Mouse (Mus musculus) midbrain, embryonic 16.5 days (tissue): ENCODE results near the gene Hivep2. TPM values are rescaled to one million over a fixed set of nuclear protein-coding genes. Genes with fewer than 3 reads are reported as not detected.

Experiments used
- ATAC-seq: fragments of 200-750 bp; cut with Nextera tagmentation; 2 replicates; pipeline ENCODE4 v1.8.0; 2017; ENCODE audit warnings: moderate TSS enrichment
- H3K27ac ChIP-seq: fragments of 300-500 bp; sonication (generic); 2 replicates; pipeline ENCODE4 v1.5.1; 2014; ENCODE audit warnings: mild to moderate bottlenecking, low read length, mixed read lengths
- H3K27me3 ChIP-seq: fragments of 300-500 bp; sonication (generic); 2 replicates; pipeline ENCODE4 v1.6.1; 2014; ENCODE audit warnings: low read depth, low read length, mixed read lengths; ENCODE audit not compliant: control insufficient read depth, insufficient read depth
- H3K36me3 ChIP-seq: fragments of 300-500 bp; sonication (generic); 2 replicates; pipeline ENCODE4 v1.6.1; 2014; ENCODE audit warnings: mild to moderate bottlenecking, low read length, moderate library complexity, mixed read lengths; ENCODE audit not compliant: control insufficient read depth, insufficient read depth
- H3K4me1 ChIP-seq: fragments of 300-500 bp; sonication (generic); 2 replicates; pipeline ENCODE4 v1.6.1; 2014; ENCODE audit warnings: mild to moderate bottlenecking, low read length, mixed read lengths; ENCODE audit not compliant: control insufficient read depth, insufficient read depth
- H3K4me2 ChIP-seq: fragments of 300-500 bp; sonication (generic); 2 replicates; pipeline ENCODE4 v1.6.1; 2014; ENCODE audit warnings: mild to moderate bottlenecking, low read length, mixed read lengths
- H3K4me3 ChIP-seq: fragments of 300-500 bp; sonication (generic); 2 replicates; pipeline ENCODE4 v1.5.1; 2014; ENCODE audit warnings: low read depth, mild to moderate bottlenecking, low read length, moderate library complexity, mixed read lengths
- H3K9ac ChIP-seq: fragments of 300-500 bp; sonication (generic); 2 replicates; pipeline ENCODE4 v1.6.1; 2014; ENCODE audit warnings: low read depth, low read length, mixed read lengths
- H3K9me3 ChIP-seq: fragments of 300-500 bp; sonication (generic); replicated peaks from 2 replicates; pipeline ENCODE4 v1.6.1; 2014; ENCODE audit warnings: mild to moderate bottlenecking, low read length, mixed read lengths; ENCODE audit not compliant: control insufficient read depth, poor library complexity, severe bottlenecking
- WGBS: fragments of 180-500 bp; shearing (Covaris S2); extraction: QIAGEN DNeasy Blood & Tissue Kit; methylation state at CpG from one replicate; pipeline ENCODE4 v1.1.7; 2014; 5-methylcytosine and 5-hydroxymethylcytosine counted together
- polyA plus RNA-seq: library from polyadenylated mRNA; unstranded; fragments of >200 nt; fragmentation: Nextera tagmentation; extraction: Ambion mirVana; gene quantifications from 2 replicates; pipeline ENCODE4 v1.2.1, GENCODE M21; 2015

Hivep2 gene
- polyA plus RNA-seq, 1 experiment from 2014 or later = 11.0 TPM

GRCm38 (mm10) chr10:13997336-13997735 lies 31.5 kb downstream of the Hivep2 start:
- H3K4me2 ChIP-seq = no peak overlapping the region
- 91% methylated on average over 4 of the region's 4 CpGs for WGBS
- no peaks in the 10 kb centered on the region for H3K27me3 ChIP-seq
- H3K4me1 ChIP-seq = no peaks in the 10 kb centered on the region
- no peak for ATAC-seq
- H3K36me3 ChIP-seq = no peaks in the 10 kb centered on the region
- H3K27ac ChIP-seq = no peak overlapping the region
- no peaks in the 10 kb centered on the region for H3K9me3 ChIP-seq
- no peak overlapping the region for H3K9ac ChIP-seq
- H3K4me3 ChIP-seq = no peak overlapping the region

GRCm38 (mm10) chr10:14004769-14005517 lies 39.1 kb downstream of the Hivep2 start:
- 45% methylated on average over 4 of the region's 4 CpGs for WGBS
- peak; percentile 67; the same call in 1 of the 2 replicates for ATAC-seq
- H3K27me3 ChIP-seq = no peaks in the 10 kb centered on the region

GRCm38 (mm10) chr10:14009721-14010120 lies 43.8 kb downstream of the Hivep2 start:
- H3K4me2 ChIP-seq = no peak overlapping the region
- H3K36me3 ChIP-seq = no peaks in the 10 kb centered on the region
- no peak overlapping the region for H3K4me3 ChIP-seq
- ATAC-seq = no peak
- H3K9me3 ChIP-seq = no peaks in the 10 kb centered on the region
- peaks cover 4% of the 10 kb centered on the region; the same call in 1 of the 2 replicates for H3K4me1 ChIP-seq
- H3K27me3 ChIP-seq = no peaks in the 10 kb centered on the region
- H3K9ac ChIP-seq = no peak overlapping the region
- 83% methylated on average over 2 of the region's 2 CpGs for WGBS
- H3K27ac ChIP-seq = no peak overlapping the region

More at GRCm38 (mm10) chr10:14004769-14005517, 39.1 kb downstream of the Hivep2 start:
- Histone ChIP-seq H3K36me3 (no peaks in the 10 kb centered on the region), H3K4me1 (peaks cover 4% of the 10 kb centered on the region; the same call in 1 of the 2 replicates), H3K4me3 (no peak overlapping the region), H3K9me3 (no peaks in the 10 kb centered on the region), H3K9ac (no peak overlapping the region), H3K4me2 (no peak overlapping the region), H3K27ac (no peak overlapping the region)

DNA sequence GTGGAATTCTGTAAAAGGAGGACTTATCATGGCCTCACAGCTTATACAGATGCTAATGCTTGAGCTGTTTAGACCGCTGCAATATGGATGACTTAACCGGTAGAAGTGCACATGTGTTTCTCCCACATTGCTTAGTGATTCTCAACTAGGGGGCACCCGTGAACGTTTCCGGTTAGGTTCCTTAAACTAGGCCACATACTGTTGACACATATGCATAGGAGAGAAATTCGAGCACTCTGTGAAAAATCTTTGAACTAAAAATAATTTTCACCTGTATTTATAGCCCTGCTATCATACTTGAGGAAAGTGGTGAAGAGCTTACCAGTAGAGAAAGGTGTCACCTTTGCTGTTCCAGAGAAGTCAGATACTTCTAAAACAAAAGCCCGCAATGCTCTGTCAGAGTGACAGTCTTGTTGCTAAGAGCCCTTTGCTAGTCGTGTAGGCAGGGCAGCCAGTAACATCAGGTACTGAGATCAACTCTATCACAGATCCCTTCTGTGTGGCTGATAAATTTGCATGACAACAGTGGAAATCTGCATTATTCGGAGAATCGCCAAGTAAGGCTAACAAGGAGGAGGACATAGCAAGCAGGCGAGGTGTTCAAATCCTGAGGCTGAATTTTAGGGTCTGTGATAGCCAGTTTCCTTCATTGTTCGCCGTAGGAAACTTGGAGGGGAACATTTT lies 50.6 kb downstream of the Hivep2 start:
- Histone ChIP-seq H3K4me3 (no peak overlapping the region), H3K4me2 (no peak overlapping the region), H3K4me1 (peaks cover 11% of the 10 kb centered on the region), H3K9me3 (no peaks in the 10 kb centered on the region), H3K36me3 (no peaks in the 10 kb centered on the region), H3K9ac (no peak overlapping the region), H3K27me3 (no peaks in the 10 kb centered on the region), H3K27ac (no peak overlapping the region)
- WGBS = 51% methylated on average over 13 of the region's 13 CpGs
- ATAC-seq = no peak

DNA sequence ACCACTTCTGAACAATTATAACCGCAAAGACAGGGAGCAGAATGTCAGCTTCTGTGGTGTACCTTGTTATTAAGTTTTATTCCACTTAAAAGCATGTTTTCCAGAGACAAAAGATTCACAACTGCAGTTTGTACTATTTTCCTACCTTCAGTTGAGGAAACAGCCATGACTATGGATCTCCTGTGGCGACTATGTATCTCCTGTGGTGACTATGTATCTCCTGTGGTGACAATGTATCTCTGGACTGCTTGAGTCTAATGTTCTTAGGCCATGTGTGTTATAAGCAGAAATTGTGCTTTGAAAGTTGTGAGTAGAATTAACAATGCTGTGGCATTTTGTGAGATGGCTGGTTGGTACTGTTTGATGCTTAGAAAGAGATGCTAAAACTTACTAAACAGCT lies 51.5 kb downstream of the Hivep2 start:
- Histone ChIP-seq H3K36me3 (no peaks in the 10 kb centered on the region), H3K4me3 (no peak overlapping the region), H3K27me3 (no peaks in the 10 kb centered on the region), H3K9ac (no peak overlapping the region), H3K4me1 (peaks cover 11% of the 10 kb centered on the region), H3K27ac (peak overlapping the region; percentile 63; the same call in 1 of the 2 replicates), H3K4me2 (no peak overlapping the region; the same call in 1 of the 2 replicates), H3K9me3 (no peaks in the 10 kb centered on the region)
- 59% methylated on average over 2 of the region's 2 CpGs for WGBS
- ATAC-seq = no peak

GRCm38 (mm10) chr10:14017822-14018364 lies 52.0 kb downstream of the Hivep2 start:
- Histone ChIP-seq H3K4me1 (peaks cover 11% of the 10 kb centered on the region), H3K4me2 (peak overlapping the region; percentile 48), H3K9me3 (no peaks in the 10 kb centered on the region), H3K27me3 (no peaks in the 10 kb centered on the region), H3K4me3 (peak overlapping the region; percentile 29), H3K36me3 (no peaks in the 10 kb centered on the region), H3K27ac (peak overlapping the region; percentile 63), H3K9ac (peak overlapping the region; percentile 51)
- 3% methylated on average over 12 of the region's 12 CpGs for WGBS
- peak; percentile 70 for ATAC-seq

DNA sequence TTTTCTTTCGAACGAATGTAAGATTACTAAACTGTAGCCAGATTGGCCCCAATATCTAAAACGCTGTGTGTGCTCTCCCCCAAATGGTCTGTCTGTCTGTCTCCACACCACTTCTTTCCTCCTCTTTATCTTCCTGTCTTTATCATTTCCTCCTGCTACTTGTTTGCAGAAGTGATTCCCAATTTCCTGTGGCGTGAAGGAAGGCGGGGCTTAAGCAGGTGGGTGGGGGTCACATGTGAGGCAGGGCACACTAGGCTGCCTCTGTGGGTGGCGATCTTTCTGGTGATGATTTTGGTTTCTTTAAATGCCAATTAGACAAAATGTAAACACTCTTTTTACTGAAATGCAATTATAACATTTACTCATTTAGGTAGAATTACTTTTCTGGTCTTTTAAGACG lies 52.8 kb downstream of the Hivep2 start:
- WGBS = 51% methylated on average over 7 of the region's 7 CpGs
- Histone ChIP-seq H3K4me1 (peaks cover 11% of the 10 kb centered on the region), H3K9ac (no peak overlapping the region; the same call in 1 of the 2 replicates), H3K4me3 (peak overlapping the region; percentile 29), H3K36me3 (no peaks in the 10 kb centered on the region), H3K27me3 (no peaks in the 10 kb centered on the region), H3K4me2 (peak overlapping the region; percentile 48), H3K9me3 (no peaks in the 10 kb centered on the region), H3K27ac (no peak overlapping the region)
- ATAC-seq = no peak

DNA sequence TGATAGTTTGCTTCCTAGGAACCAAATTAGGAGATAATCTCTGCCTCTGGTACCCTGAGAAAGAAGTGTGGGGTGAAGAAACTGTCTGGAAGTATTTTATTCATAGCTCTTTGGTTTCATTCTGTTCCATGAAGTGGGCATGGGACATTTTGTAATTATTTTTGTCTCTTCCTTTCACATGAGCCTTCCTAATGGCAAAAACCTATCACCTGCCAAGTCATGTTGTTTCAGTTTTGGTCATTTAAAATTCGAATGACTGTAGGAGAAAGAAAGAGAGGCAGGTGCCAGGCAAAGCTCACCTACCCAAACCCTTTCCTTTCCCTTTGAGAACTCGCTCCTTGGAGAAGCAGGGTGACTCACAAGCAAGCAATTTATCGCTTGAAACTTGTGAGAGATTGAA lies 53.3 kb downstream of the Hivep2 start:
- no peak overlapping the region for H3K27ac ChIP-seq
- no peaks in the 10 kb centered on the region for H3K9me3 ChIP-seq
- H3K4me3 ChIP-seq = no peak overlapping the region
- 57% methylated on average over 3 of the region's 3 CpGs for WGBS
- H3K36me3 ChIP-seq = no peaks in the 10 kb centered on the region
- no peak overlapping the region for H3K9ac ChIP-seq
- H3K27me3 ChIP-seq = no peaks in the 10 kb centered on the region
- H3K4me1 ChIP-seq = peaks cover 11% of the 10 kb centered on the region
- no peak for ATAC-seq
- H3K4me2 ChIP-seq = no peak overlapping the region

- Histone ChIP-seq H3K4me3 (no peak overlapping the region), H3K4me1 (peaks cover 11% of the 10 kb centered on the region), H3K9ac (no peak overlapping the region), H3K27ac (no peak overlapping the region), H3K36me3 (no peaks in the 10 kb centered on the region), H3K27me3 (no peaks in the 10 kb centered on the region), H3K4me2 (no peak overlapping the region), H3K9me3 (no peaks in the 10 kb centered on the region)
- ATAC-seq = no peak
- WGBS = 46% methylated on average over 7 of the region's 7 CpGs
These were observed 54.4 kb downstream of the Hivep2 start for GRCm38 (mm10) chr10:14020253-14020652.
